Mouse (Mus musculus) brain, adult 2 months (tissue): ENCODE measurements around the gene Prmt3.
A peak's percentile ranks its signal among the peaks of the same experiment; 100 is the strongest.

Source experiments
- DNase-seq: peaks from one replicate; pipeline ENCODE4 v3.0.0; 2011; ENCODE audit warnings: low read depth, low spot score

The Prmt3 gene

DNA sequence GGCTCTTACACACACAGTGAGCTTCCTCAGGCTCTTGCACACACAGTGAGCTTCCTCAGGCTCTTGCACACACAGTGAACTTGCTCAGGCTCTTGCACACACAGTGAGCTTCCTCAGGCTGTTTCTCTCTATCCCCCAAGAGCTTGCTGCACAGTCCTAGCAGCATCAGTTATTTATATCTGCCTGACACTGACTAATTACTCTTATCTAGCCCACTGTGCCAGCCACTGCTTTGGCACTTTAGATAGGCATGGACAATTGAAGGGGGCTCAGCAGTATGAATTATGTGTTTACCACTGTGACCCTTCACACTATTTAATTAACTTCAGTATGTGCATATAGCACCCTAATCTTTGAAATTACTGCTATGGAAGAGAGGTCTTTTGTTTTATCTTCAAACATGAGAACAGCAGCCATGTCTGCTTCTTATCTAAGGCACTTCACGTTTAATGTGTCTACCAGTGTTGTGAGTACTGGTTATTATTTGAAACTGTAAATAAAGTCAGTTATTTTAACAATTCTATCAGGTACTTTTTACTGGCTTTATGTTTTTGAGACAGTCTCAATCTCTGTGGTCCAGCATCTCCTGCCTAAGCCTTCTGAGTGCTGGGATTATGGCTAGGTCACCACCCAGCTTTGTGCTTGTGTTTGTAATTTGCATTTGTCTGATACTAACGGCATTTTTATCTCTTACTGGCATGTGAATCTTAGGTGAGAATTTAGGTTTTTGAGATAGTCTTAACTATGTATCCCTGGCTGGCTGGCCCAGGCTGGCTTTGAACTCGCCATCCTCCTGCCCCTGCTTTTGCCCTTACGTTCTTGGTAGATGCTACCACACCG, 75.4 kb downstream of the Prmt3 start:
- DNase-seq = no peak

DNA sequence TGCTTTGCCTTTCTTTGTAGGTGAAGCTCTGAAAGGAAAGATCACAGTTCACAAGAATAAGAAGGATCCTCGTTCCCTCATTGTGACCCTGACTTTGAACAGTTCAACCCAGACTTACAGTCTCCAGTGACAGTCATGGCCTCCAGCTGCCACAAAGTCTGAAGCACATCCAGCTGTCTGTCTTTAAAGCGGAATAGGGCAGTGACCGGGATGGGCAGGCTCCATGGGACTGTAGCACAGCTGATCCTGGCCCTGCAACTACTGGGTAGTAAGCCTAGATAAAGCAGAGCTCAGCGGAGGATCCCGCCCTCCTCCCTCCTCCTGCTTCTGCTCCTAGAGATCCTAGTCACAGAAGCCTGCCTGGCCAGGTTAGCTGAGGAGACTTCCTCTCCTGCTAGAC, 79.2 kb downstream of the Prmt3 start:
- DNase-seq = no peak

- no peak for DNase-seq
These were observed 80.1 kb downstream of the Prmt3 start for GRCm38 (mm10) chr7:49858257-49858656.

DNA sequence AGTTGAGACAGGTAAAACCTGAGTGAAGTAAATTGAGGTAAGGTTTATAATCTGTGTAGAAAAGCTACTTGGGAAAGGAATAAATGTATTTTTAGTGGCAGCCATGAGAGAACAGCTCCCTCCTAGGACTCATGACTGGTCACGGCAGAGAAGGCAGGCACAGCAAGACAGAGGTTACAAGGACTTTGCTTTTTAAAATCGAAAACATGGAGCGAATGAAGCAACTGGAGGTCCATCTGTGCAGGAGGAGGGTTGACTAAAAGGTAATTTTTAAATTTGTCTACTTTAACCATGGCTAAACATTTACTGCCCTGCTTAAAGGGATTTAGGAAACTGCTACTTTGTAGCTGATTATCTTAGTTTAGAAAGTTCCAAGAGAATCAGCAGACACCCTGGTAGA, 81.7 kb downstream of the Prmt3 start:
- DNase-seq = no peak

GRCm38 (mm10) chr7:49861196-49861595, 83.0 kb downstream of the Prmt3 start:
- DNase-seq = no peak

- no peak for DNase-seq
These were observed 85.6 kb downstream of the Prmt3 start for GRCm38 (mm10) chr7:49863753-49864152.

DNA sequence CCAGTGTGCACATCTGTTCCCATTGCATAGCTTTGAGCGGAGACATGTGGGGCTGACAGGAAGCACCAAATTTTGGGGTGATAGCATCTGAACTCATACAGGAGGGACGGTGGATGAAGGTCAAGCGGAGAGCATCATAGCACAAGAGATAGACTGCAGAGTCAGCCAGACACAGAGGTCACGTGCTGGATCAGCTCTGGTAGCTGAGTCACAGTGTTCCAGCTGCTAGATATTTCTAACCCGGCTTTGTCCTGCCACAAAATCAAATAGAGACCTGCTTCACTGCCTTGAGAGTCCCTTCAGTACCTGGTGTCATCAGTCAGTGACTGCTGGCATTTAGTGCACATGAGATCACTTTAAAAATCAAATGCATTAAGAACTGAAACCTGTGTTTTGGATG, 91.5 kb downstream of the Prmt3 start:
- peak; percentile 55 for DNase-seq

GRCm38 (mm10) chr7:49870276-49870675, 92.1 kb downstream of the Prmt3 start:
- peak; percentile 60 for DNase-seq

- no peak for DNase-seq
These were observed 99.2 kb downstream of the Prmt3 start for GRCm38 (mm10) chr7:49877307-49877706.

DNA sequence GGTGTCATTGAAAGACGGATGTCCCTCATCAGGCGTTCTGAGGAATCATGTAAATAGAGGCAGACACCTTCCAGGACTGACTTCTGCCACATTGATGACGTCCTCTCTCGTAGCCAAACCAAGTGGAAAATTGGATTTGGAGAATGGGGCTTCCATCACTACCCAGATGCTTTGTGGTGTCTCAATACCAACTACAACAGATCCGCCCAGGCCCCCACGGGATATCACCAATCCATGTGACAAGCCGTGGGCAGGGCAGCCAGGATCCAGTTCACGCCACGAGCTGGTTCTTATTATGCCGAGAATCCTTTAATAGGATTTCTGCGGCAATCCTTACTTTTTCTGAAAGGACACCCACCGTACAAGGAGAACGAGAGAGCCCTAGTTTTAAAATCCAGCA, 100.9 kb downstream of the Prmt3 start:
- no peak for DNase-seq

GRCm38 (mm10) chr7:49879998-49880707, 102.0 kb downstream of the Prmt3 start:
- DNase-seq = no peak

DNA sequence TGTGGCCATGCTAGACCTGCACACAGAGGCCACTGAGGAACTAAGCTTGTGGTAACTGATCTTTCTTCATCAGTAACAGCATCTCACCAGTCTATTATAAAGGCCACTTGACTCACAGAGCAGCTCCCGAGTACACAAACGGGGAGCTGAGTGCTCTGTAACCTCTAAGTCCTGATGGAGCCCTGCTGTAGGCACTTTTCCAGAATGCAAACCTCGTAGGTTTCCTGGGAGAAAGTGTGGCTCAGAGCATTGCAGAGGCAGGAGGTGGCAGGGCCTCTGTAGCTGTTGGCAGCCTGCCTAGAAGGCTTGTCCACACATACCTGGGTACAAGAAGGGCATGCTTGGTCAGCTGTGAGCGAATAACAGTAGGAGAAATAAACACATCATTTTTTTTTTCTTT, 104.1 kb downstream of the Prmt3 start:
- DNase-seq = peak; percentile 56

GRCm38 (mm10) chr7:49882694-49883389, 104.7 kb downstream of the Prmt3 start:
- DNase-seq = peak; percentile 67

GRCm38 (mm10) chr7:49887776-49888390, 109.7 kb downstream of the Prmt3 start:
- DNase-seq = no peak

GRCm38 (mm10) chr7:49894786-49895185, 116.6 kb downstream of the Prmt3 start:
- DNase-seq = no peak

DNA sequence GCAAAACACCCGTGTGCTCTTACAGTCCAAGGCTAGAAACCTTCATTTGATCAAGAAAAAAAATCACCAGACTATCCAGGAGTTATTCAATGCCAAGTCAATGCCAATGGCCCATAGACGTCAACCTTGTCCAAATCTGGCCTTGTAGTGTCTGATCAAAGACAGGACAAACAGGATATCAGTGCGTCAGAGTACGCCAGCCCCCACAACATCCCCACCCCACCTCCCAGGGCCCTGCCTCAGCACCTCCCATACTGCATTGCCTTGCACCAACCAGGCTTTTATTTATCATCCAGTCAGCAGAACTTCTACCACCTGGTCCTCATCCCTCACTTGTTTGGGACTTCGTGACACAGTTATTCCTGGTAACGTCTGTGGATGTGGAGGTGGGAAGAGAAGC, 117.2 kb downstream of the Prmt3 start:
- peak; percentile 16 for DNase-seq

GRCm38 (mm10) chr7:49902003-49902552, 123.9 kb downstream of the Prmt3 start:
- DNase-seq = no peak

- DNase-seq = no peak
These were observed 129.3 kb downstream of the Prmt3 start for GRCm38 (mm10) chr7:49907191-49908171.
